8 mouse cellular contexts compared by ENCODE assay signal in genomic region chr12:8450639-8451038, GRCm38 (mm10). TPM values are rescaled to one million over a fixed set of nuclear protein-coding genes. Genes with fewer than 3 reads are reported as not detected.
DNase-seq lines count a peak whose midpoint lies in the region.

No protein-coding gene starts in this region.

- intact Hi-C loops in left cerebral cortex, postnatal 25 days (cut with DNase I) = loop anchor here (2.0 to 5.0 kb wide), 2 partner anchors 14 to 103 kb away; no protein-coding TSS in a partner anchor

- peak; percentile 32 to 35 for DNase-seq in cerebellum, adult 18-20 months
- DNase-seq in cerebellum, adult 11 months = no peak
- peak; percentile 40 for DNase-seq in urinary bladder, postnatal 25 days (ENCODE audit: low spot score)
- no peak for DNase-seq in urinary bladder, postnatal 10 days (ENCODE audit: low spot score)
- DNase-seq in left cerebral cortex, postnatal 25 days (ENCODE audit: low spot score in 2 of 2) = peak; percentile 59 to 86
- peak; percentile 59 for DNase-seq in right cerebral cortex, postnatal 14 days
- no peak for DNase-seq in ovary, postnatal 14 days (ENCODE audit: low spot score)
- no peak for DNase-seq in kidney, postnatal 10 days

RNA-seq across cellular contexts. Expression of gene Rhob, which starts 49.2 kb away (rescaled TPM):
- total RNA-seq in left cerebral cortex, postnatal 25 days (2021) = 100 to 1,000 TPM; 274 to 298 TPM

Comparison
In these comparisons a context has a peak if more than half of its experiments do, and no peak if none do; other contexts are left out.
1. DNase-seq: peak in cerebellum, adult 18-20 months (2 of 2), urinary bladder, postnatal 25 days (single experiment), left cerebral cortex, postnatal 25 days (2 of 2) and right cerebral cortex, postnatal 14 days (single experiment); none in cerebellum, adult 11 months (single experiment), urinary bladder, postnatal 10 days (single experiment), ovary, postnatal 14 days (single experiment) and kidney, postnatal 10 days (single experiment).